Mouse (Mus musculus): Measurements from ENCODE around the gene Plcb4.
"Not testable (repeated sequence)": the region's sequence is repeated elsewhere in the genome, so short reads cannot be mapped to it uniquely, and the experiment has no call there.

- TF ChIP-seq HCFC1 (IDR thresholded peaks at IDR 0.05; ENCODE audit: borderline replicate concordance, insufficient read depth, low read length); ZC3H11A (IDR thresholded peaks at IDR 0.05; ENCODE audit: borderline replicate concordance, low read depth, low read length); MAFK (IDR thresholded peaks at IDR 0.05; ENCODE audit: insufficient read depth, low read depth, low read length): not testable (repeated sequence)
Observed at GRCm38 (mm10) chr2:135990686-135991085, 331.9 kb downstream of the Plcb4 start.
